Mouse (Mus musculus) Muller cell, postnatal 12 days (primary cell): ENCODE measurements at regions not wholly inside any gene's neighbourhood (a gene's known extent, or its start where the extent isn't known, plus 50 kb on each side); places are given as distances from the start of the nearest gene placed in this dataset.

Experiments used
- DNase-seq: peaks from one replicate; pipeline ENCODE4 v3.0.0-alpha.2; 2015; ENCODE audit errors: inconsistent ontology term

DNA sequence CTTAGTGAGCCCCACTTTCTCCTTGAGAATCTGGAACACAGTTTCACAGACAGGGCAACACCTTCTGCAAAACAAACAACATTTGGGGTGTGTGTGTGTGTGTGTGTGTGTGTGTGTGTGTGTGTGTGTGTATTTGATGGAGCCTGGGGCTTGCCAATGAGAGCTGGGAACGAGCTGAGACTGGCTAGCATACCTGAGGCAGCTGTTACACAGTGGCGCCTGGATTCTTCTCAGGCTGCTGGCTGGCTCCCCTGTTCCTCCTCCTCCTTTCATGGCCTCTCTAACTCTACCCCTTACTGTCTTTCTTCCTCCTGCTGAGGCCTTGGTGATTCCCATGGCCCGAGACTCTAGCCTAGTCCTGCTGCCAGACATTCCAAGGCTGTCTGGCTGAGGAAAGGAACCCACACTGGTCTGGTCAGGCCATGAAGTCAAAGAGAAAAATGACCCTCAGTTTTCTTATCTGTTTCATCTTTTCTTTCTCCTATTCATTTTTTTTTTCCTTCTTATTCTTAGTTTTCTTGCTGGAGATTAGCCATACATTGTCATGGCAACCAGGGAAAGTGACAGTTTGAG lies 79.6 kb upstream of the Sem1 start:
- DNase-seq: no peak

DNA sequence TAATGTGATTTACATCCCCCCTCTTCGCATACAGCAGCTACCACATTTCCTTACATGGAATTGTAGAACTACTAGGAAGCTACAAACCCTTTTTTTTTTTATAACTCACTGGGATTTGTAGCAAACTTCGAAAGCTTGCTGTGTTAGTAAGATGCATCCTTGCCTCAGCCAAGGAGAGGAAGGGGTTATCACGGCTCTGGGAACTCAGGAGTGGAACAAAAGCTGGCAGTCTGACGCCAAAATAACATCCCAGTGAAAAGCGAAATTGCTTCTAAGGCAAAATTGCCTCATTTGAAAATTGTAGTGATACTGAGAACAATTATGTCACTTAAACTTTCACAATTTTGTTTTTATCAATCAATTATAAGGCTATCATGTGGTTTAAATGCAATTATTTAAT lies 81.6 kb upstream of the Sem1 start:
- no peak for DNase-seq

DNA sequence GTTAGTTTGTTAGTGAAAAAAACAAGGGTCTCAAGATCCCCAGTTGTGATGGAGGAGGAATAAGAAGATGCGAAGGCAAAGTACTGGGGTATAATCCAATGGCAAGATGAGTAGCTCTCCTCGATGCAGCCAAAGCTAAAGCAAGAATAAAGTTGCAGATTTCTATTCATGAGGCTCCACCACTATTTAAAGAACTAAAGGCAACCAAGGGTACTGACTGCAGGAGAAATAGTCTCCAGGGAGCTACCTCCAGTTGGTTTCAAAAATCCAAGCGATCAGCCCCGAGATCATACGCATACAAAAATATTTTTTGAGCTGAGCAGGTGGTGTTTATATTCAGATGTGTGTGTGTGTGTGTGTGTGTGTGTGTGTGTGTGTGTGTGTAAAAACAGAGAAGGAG lies 88.3 kb upstream of the Sem1 start:
- DNase-seq: no peak

DNA sequence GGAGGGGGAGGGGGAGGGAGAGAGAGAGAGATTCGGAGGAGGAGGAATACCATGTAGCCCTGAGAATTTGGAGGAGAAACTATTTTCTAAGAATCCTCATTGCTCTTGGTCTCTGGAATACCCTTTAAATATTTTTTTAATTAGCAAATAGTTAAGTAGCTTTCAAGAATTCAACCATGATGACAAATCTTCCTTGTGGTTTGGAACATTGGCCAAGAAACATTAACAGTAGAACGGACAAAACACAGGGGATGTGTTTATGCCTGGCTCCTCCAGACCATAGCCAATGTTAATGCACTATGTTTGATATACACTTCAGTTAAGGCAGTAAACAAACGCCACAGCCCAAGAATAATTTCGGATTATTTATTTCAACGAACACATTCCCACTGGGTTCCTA lies 110.8 kb upstream of the Sem1 start:
- peak; percentile 42 for DNase-seq

DNA sequence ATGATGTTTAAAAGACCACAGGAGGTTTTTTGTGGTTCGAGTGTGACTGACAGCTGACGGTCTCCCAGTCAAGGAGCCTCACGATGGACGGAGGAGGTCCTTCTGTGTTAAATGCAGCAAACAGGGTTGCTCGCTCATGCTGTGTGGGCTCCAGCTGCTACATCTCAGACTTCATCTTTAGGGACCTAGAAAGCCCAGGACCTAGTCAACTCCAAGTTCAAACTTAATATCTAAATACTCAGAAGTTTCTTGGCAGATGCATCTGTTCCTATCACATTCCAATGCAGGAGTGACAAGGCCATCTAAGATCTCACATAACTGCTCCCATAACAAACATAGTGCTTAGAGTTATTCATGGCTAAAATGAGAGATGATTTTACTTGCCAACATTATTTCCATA lies 111.7 kb upstream of the Sem1 start:
- DNase-seq: no peak

DNA sequence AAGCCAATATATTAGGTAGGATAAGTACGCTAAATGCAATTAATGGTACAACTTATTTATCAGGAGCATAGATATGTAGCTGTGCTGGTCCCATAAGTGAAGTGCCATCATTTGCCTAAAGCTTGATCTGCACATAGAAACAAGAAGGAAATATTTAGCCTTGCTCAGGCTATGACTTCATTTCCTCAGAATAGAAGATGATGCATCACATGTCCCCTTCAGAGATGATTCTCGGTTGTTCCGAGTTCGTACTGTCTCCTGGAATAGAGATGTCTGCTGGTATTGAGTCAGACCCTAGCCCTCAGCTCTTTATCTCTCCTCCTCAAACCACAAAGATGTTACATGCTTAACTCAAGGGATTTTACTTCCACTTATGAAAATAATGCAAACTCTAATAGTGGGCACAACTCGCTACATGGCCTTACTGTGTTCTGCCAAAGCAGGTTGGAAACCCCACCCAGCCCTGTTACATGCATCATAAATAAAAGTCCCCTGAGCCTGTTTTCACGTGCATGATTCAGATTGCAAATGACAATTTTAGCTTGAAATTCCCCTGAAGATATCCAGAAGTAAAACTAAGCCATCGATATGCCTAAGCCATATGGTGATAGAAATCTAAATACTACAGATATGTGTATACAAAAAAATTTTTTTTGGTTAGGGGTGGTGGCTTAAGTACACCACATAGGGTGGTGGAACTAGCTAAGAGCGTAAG lies 113.8 kb upstream of the Sem1 start:
- DNase-seq: no peak

DNA sequence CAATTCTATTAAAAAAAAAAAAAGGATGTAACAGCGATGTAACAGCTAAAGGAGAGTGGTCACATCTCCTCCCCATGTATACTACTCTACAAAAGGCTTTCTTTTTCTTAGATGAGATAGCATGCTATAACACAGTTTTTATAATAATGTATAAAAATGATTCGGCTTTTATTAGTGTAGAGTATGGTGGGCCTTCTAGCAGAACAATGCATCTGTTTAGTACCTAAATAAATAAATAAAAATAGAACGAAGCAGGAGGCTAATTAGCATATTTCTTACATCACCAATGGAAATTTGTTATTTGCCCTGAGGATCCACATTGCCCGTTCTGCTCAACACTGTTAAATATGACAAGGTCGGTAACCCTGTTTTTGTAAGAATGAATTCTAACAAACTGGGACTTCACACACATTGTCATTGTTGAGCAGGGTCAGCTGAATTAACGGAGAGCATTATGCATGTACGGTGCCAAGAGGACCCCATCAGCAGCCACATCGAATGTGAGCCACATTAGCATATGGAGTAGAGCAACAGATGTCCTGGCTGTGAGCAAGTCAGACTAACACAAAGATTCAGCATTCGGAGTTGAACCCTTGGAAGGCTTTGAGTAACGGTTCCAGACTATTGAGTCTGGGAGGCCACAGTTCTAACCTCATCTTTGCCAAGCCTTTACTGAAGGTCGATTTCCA lies 117.4 kb upstream of the Sem1 start:
- no peak for DNase-seq

DNA sequence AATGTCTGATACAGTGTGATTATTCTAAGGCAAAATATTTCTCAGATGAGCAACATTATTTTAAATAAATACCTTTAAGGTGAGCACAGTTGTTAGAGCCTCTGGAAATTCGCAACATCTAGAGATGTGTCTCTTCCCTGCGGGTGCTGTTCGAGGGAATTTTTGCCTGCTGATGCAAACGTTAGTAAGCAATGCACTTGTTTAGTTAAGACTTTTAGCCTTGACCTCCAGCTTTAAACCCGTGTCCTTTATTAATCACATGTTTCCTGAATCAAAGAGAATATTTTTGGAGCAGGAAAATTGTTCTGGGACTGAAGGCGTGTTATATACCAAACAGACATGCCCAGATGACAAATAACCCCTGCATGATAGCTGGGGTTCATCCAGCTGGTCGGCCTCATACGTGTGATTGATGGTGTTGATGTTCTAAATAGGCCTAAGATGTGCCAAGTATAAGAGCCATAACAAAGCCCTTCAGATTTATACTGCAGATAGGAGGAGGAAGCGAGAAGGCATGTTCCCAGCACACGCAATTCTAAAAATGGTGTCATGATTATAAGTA lies 119.0 kb upstream of the Sem1 start:
- no peak for DNase-seq

DNA sequence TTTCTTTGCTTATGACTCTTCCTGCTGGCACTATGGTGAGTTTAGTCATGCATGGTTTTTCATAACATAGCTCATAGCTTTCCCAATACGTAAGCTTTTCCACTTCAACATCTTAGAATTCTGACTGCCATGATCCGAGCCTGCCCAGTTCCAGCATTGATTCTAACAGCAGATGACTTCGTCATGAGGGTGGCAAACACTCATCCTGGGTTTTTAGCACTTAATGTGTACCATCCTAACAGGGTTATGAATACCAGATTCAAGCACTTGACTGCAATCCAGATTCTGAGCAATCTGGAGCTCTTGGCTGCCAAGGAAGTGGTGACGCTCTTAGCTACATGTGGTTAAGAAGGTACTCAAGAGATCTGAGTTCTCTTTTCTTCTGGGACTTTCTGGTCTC lies 128.3 kb upstream of the Sem1 start:
- no peak for DNase-seq

DNA sequence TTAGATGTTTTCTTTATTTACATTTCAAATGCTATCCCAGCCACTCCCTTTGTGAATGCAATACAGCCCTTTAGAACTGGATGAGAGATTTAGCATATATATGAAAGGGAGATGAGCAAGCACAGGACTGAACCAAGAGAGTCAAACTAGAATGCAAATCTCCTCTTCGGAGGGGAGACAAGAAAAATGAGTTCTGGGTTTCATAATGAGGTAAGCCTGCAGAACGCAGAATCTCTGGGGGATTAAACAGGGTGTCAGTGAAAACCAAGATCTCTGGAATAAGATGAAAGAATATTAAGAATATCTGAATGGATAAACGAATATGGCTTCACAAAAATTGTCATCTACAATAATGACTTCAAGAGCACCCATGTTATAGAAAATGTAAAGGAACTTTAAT lies 130.6 kb upstream of the Sem1 start:
- DNase-seq: no peak

DNA sequence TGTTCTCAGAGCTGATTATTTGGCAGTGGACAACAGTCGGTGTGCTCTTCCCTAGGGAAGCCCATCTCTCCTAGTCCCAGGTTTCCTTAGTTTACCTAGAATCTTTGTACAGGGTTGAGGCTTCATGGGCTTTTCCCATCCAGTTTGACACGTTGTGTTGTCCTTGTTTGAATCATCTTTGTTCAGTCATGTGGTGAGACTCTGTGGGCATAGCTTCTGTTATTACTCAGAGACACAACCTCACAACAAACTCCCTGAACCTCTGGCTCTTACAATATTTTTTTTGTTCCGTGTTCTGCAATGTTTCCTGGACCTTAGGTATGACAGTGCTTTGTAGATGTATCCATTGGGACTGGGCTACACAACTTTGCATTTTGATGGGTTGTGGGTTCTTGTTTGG lies 132.9 kb upstream of the Dlx6 start:
- DNase-seq: no peak

DNA sequence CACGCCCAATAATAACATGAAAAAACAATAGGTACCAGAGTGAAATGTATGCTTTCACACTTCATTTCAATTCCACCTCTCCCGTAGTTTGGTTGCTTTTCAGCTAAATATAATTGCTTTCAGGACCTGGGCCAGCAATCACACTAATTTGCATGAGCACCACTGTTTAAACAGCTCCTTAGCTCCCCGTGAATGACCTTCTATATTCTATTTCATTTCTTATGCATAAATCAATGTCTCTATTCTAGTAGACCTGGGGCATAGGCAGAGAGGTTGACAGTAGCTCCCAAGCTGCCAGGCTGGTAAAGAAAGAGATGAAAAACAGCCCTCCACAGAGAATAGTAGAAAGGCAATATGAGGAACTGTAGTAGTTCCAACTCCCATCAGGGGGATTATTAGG lies 117.7 kb upstream of the Dlx6 start:
- DNase-seq: no peak

DNA sequence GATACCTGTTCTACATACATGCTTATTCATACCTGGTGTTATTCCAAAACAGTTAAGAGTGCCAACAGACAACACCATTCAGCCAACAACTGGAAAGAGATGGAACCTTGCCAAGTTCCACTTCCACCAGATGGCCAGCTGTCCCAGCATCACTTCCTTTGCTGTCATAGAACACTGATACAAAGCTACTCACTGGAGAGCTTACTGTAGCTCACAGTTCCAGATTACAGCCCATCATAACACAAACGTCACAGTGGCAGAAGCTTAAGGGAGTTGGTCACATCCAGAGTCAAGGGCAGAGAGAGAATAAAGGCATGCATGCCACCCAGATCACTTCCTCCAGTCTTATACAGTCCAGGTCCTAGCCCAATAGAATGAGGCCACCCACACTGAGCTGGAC lies 84.0 kb upstream of the Dlx6 start:
- DNase-seq: no peak

DNA sequence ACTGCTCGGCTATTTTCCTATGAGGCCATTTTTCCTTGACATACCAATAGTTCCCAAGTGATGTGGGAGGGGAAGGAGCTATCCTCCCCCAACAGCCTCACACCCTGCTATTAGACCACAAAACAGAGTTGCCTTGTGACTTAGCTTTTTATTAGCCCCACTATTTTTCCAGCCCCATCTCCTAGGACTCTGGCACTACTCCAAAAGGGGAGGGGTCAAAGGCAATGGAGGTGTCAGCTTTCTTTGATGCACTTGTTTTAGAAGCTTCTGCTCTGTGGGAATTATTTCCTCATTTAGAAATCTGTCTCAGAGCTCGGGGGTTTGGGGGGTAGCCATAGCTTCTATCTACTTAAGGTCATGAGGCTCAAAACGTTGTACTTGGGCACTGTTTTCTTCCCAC lies 81.6 kb upstream of the Dlx6 start:
- DNase-seq: no peak

DNA sequence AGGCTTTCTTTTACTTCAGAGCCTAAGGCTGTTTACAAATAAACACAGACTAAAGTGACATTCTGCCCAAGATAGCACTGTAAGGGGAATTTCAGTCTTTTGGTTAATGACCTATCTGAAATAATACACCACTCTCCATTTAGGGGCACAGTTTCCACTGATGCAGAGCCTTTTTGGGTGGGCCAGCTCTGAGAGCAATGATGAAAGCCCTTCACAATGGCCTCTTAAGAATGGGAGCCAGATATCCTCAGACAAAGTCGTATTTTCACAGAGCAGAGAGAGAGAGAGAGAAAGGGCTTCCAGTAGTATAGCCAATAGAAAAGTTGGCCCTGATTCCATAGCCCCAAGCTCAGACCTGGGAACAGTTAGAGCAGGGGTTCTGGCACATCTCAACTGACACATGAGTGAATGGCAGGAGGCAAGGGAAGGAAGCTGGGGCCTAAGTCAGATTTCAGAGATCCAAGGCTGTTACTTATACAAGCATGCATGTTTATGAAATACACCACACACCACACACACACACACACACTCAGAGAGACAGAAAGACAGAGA lies 77.1 kb upstream of the Dlx6 start:
- no peak for DNase-seq

DNA sequence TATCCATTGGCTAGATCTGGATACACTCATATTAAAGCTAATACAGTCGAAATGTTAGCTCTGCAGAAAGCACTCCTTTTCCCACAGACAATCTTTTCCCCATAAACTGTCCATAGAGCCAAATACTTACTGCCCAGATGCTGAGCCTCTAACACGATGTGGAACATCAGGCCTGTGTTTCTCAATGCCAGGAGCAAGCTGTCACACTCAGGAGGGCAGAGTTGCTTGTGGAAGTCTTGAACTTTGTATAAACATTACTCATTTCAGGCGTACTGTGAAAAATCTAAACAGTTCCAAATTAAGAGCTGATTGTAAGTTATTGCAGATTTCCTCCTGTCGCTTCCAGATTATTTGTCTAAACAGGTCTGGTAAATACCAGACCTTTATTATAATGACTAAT lies 75.6 kb upstream of the Dlx6 start:
- no peak for DNase-seq

DNA sequence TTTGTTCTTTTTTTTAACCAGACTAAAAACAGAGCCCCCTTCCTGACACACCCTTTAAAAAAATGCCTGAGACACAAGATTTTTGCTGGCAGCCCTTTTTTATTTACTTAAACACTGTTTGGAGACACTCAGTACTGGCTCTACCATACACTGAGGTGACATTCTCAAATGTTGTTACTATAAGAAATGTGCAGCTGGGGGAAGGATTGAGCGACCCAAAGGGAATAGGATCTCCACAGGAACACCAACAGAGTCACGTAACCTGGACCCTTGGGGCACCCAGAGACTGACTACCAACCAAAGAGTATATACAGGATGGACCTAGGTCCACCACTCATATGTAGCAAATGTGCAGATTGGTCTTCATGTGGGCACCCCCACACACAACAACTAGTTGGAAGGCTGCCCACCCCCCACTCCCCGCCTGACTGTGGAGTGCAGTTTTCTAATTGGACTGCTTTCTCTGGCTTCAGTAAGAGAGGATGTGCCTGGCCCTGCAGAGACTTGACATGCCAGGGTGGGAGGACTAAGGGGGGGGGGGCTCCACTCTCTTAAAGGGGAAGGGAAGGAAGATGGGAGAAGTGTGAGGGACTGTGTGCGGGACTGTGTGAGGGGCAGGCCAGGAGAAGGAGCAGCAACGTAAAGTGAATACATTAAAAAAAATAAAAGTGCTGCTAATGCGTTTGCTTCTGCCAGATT lies 68.7 kb upstream of the Dlx6 start:
- DNase-seq: no peak

DNA sequence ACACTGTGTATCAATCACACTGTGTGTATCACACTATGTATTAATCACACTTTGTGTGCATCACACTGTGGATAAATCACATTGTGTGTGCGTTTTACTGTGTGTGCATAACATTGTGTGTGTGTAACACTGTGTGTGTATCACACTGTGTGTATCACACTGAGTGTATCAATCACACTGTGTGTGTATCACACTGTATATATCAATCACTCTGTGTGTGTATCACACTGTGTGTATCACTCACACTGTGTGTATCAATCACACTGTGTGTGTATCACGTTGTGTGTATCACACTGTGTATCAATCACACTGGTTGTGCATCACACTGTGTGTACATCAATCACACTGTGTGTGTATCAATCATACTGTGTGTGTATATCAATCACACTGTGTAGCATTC lies 62.8 kb upstream of the Dlx6 start:
- no peak for DNase-seq

DNA sequence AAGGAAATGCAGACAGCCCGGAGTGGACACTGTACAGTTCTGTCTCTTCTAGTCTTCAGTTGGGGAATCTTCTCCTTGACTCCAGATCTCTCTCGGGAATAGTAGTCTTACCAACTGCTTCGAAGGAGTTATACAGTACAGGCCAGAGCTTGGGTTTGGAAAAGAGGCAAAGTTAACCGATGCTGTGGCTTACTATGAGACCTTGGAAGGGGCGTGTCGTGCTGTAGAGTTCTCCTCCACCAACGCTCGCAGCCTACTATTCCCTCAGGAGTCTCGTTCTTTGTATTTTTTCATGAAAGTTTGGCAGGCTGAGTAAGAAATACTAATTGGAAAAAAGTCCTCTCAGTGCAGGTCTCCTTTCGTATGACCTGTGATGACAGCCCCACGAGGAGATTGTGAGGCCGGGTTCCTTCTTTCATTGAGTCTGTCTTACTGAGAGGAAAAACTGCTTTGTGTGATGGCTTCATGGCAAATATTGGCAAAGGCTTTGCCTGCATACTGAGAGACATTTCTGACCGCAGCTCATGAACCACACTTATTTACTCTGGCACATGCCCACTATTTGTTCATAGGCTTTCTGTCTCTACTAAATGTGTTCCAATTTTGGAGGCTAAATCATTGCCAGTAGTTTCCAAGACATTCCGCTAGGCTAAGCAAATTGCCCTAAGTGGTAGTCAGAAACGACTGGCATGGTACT lies 61.4 kb upstream of the Dlx6 start:
- peak; percentile 90 for DNase-seq
